Mouse (Mus musculus) T-helper 2 cell (primary cell): ENCODE measurements at regions not wholly inside any gene's neighbourhood (a gene's known extent, or its start where the extent isn't known, plus 50 kb on each side); places are given as distances from the start of the nearest gene placed in this dataset.

Experiments used
- in situ Hi-C: fragments of 300-600 bp; cut with MboI, MseI; formaldehyde crosslinking; loops from one replicate; pipeline ENCODE4 v1.15.1; 2025; ENCODE audit warnings: high pct_unique_total_duplicates

- in situ Hi-C loops, result no loop called here
Observed at GRCm38 (mm10) chr16:57823329-57823728, 68.8 kb upstream of the Col8a1 start.

- in situ Hi-C loops, result no loop called here
Observed at GRCm38 (mm10) chr16:57845416-57845815, 90.9 kb upstream of the Col8a1 start.

- in situ Hi-C loops, result no loop called here
Observed at GRCm38 (mm10) chr16:57846386-57846785, 91.8 kb upstream of the Col8a1 start.

- in situ Hi-C loops, result no loop called here
Observed at GRCm38 (mm10) chr16:57851854-57852253, 97.3 kb upstream of the Col8a1 start.

- in situ Hi-C loops, result no loop called here
Observed at GRCm38 (mm10) chr16:57852838-57853460, 98.4 kb upstream of the Col8a1 start.

GRCm38 (mm10) chr16:57853751-57854150 lies 99.2 kb upstream of the Col8a1 start:
- in situ Hi-C loops, result no loop called here

- in situ Hi-C loops, result no loop called here
Observed at GRCm38 (mm10) chr16:57857071-57857470, 102.5 kb upstream of the Col8a1 start.

GRCm38 (mm10) chr16:57858151-57858764 lies 103.7 kb upstream of the Col8a1 start:
- in situ Hi-C loops, result no loop called here

- in situ Hi-C loops, result no loop called here
Observed at GRCm38 (mm10) chr16:57858765-57859201, 104.2 kb upstream of the Col8a1 start.

- in situ Hi-C loops, result no loop called here
Observed at GRCm38 (mm10) chr16:57863206-57863860, 108.8 kb upstream of the Col8a1 start.

- in situ Hi-C loops, result no loop called here
Observed at GRCm38 (mm10) chr16:57876857-57877256, 122.3 kb upstream of the Col8a1 start.

- in situ Hi-C loops, result no loop called here
Observed at GRCm38 (mm10) chr16:57881575-57882094, 127.1 kb upstream of the Col8a1 start.

- in situ Hi-C loops, result no loop called here
Observed at GRCm38 (mm10) chr16:57888138-57888537, 133.6 kb upstream of the Col8a1 start.

GRCm38 (mm10) chr16:57888553-57888952 lies 134.0 kb upstream of the Col8a1 start:
- in situ Hi-C loops, result no loop called here

GRCm38 (mm10) chr16:57890135-57890534 lies 135.6 kb upstream of the Col8a1 start:
- in situ Hi-C loops, result no loop called here

- in situ Hi-C loops, result no loop called here
Observed at GRCm38 (mm10) chr16:57893111-57893510, 138.6 kb upstream of the Col8a1 start.

GRCm38 (mm10) chr16:57893698-57894352 lies 139.3 kb upstream of the Col8a1 start:
- in situ Hi-C loops, result no loop called here

GRCm38 (mm10) chr16:57901006-57901405 lies 146.5 kb upstream of the Col8a1 start:
- in situ Hi-C loops, result no loop called here

- in situ Hi-C loops, result no loop called here
Observed at GRCm38 (mm10) chr16:57902498-57902897, 148.0 kb upstream of the Col8a1 start.

- in situ Hi-C loops, result loop anchor here (10.0 kb wide), 1 partner anchor 717 kb away; no protein-coding TSS in a partner anchor
Observed at GRCm38 (mm10) chr16:57912001-57912400, 157.5 kb upstream of the Col8a1 start.

GRCm38 (mm10) chr16:57914506-57914905 lies 160.0 kb upstream of the Col8a1 start:
- in situ Hi-C loops, result loop anchor here (10.0 kb wide), 1 partner anchor 720 kb away; no protein-coding TSS in a partner anchor

- in situ Hi-C loops, result loop anchor here (10.0 kb wide), 1 partner anchor 721 kb away; no protein-coding TSS in a partner anchor
Observed at GRCm38 (mm10) chr16:57915451-57915850, 160.9 kb upstream of the Col8a1 start.
